Mouse (Mus musculus): ENCODE data around the gene Lemd2. TPM values are rescaled to one million over a fixed set of nuclear protein-coding genes. Genes with fewer than 3 reads are reported as not detected.
"Not testable (repeated sequence)": the region's sequence is repeated elsewhere in the genome, so short reads cannot be mapped to it uniquely, and the experiment has no call there.

The Lemd2 gene
- total RNA-seq (2015) (12.1 and 13.0 TPM in 2 replicates), total RNA-seq (2017) (21.4 and 21.8 TPM in 2 replicates)

DNA sequence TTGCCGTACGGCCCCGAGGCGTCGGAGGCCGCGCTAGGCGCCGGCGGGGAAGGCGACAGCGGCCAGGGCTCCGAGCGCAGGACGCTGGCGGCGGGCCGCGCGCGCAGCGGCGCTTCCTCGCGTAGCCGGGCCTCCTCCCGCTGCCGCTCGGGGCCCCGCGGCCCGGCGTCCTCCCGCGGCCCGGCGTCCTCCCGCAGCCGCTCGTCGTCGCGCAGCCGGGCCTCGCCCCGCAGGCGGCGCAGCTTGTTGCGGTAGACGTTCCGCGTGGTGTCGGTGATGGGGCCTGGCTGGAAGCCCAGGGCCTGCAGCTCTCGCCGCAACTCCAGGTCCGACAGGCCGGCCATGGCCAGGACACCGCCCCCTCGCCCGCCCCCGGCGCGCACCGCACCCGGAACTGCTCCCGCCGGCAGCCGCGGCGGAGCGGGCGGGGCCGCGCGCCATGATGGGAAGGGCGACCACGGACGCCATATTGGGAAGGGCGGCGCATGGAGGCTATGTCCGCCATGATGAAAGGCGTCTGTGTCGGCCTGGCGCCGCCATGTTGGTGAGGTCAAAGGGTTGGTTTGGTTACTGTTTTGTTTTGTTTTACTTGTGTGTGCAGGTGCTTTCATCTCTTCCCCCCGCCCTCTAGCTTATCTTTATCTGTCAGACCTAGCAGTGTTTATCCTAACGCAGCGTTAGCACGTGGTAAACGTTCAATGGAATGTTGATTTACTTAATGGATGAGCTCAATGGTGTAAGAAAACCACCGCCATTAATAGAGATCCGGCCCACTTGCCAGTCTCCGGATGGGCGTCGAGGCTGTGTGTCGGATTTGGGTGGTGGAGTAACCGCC, at the start of gene Lemd2:
TSS of gene Lemd2 (minus strand) at position 395 of the 835 bp plus-strand sequence.
- peak; percentile 81 for ATAC-seq (replicated peaks; ENCODE audit: poor library complexity)

DNA sequence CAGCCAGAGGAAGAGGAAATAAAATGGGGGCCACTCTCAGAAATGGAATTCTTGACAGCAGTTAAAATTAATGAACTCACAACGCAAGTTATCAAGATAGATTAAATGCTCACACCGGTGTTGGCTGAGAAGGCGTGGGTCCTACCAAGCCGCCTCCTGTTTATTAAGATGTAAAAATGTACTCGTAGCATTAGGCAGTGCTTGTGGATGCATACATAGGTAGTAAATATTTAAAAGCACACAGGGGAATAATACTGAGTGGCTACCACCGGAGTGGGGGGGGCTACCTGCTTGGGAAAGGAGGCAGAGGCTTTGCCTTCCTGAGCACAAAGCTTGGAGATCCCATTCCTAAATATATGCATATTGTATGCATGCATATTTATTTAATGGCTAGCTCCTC, 46.9 kb upstream of the Lemd2 start:
- ATAC-seq (replicated peaks; ENCODE audit: poor library complexity), result no peak

DNA sequence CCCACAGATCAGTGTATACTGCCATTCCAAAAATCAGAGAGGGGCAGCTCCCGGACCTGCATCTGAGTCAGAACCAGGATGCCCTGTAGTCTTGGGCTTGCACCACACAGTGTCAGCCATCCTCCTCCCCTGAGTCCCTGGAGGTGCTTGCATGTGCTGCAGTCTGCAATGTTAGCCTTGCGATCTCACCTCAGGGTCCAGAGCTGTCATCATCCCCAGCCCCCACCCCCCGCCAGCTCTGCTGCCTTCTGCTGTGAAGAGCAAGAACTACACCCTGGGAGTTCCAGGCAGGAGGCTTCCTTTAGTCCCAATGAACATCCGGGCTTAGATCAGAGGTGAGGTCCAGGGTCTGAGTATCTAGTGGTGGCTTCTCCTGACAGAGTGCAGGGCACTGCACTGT, 46.2 kb upstream of the Lemd2 start:
- no peak for ATAC-seq (replicated peaks; ENCODE audit: poor library complexity)

DNA sequence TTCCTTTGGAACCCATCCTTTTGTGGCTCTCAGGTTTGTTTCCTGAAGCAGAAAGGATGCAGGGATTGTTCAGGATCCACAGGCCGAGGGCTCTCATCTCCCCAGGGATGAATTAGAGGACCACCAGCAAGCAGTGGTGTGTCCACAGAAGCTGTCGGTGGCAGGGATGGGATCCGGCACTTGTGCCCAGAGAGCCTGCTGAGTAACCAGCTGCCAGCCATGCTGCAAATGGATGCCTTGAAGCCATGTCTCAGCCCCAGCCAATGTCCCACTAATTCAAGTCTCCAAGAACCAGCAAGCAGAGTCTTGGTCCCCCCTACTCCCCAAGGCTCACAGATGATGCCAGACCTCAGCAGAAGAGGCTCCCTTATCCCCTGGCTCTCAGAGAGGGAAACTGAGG, 44.8 kb upstream of the Lemd2 start:
- ATAC-seq (replicated peaks; ENCODE audit: poor library complexity), result no peak

DNA sequence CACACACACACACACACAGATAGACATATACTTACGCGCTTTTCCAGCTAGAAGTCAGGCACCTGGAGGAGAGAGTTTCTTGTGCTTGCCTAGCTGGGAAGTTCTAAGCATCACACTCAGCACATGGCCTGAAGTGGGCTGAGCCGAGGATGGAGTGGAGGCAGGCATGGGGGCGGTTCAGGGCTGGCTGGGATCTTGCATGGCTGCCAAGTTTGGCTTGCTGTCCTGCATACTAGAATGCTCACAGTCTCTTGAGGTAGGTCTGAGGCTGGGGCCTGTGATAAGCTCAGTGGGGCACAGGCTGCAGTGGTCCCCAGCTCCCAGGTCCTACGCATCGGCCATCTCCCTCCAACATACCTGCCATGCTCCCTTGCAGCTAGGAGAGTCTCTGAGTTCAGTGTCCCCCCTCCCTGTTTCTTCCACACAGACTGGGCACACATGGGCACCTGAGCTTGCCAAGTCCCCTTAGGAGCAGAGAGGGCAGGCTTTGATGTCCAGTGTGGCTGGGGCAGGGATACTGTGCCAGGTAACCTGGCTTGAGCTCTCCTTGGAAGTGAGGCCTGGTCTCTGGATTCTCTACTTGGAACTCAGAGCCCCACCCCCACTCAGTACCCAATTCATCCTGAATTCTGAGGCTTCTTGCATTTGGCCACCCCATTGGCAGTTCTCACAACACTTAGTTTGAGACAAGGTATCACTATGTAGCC, 43.6 kb upstream of the Lemd2 start:
- no peak for ATAC-seq (replicated peaks; ENCODE audit: poor library complexity)

DNA sequence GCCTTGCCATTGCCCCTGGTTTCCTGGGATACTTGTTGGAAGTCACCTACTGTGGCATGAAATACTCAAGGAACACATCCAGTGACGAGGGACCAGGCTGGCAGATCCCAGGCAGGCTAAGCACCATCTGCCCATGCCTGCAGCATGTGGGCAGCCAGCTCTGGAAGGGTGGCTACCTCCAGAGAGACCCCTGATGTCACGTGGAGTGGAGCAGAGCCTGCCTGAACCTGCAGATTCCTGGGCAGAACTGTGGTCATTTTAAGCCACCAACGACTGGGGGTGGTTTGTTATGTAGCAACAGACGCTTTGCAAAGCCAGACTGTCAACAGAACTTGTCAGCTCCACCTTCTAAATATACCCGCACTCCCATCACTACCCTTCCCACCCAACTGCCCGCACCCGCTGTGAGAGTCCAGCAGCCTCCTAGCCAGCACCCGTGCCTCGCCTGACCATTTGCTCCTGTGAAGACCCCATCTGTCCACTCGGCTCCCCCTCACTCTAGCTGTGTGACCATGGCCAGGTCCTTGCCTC, 41.6 kb upstream of the Lemd2 start:
- no peak for ATAC-seq (replicated peaks; ENCODE audit: poor library complexity)

DNA sequence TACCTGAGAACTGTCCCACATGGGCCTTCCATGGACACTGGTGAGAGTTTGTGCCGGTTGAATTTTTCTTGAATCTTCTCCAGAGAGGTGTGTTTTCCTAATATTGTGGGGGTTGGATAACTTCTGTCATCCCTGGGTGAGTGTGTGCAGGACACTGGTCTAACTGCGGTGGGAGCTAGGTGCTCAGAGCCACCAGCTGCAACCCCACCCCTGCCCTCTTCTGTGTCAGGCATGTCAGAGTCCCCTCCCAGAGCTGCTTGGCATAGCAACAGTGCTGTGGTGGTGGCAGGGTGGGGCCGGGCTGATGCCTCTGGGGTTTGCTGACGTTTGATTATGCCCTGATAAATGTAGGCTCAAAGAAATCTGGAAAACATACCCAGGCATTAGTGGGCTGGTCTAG, 40.6 kb upstream of the Lemd2 start:
- no peak for ATAC-seq (replicated peaks; ENCODE audit: poor library complexity)

DNA sequence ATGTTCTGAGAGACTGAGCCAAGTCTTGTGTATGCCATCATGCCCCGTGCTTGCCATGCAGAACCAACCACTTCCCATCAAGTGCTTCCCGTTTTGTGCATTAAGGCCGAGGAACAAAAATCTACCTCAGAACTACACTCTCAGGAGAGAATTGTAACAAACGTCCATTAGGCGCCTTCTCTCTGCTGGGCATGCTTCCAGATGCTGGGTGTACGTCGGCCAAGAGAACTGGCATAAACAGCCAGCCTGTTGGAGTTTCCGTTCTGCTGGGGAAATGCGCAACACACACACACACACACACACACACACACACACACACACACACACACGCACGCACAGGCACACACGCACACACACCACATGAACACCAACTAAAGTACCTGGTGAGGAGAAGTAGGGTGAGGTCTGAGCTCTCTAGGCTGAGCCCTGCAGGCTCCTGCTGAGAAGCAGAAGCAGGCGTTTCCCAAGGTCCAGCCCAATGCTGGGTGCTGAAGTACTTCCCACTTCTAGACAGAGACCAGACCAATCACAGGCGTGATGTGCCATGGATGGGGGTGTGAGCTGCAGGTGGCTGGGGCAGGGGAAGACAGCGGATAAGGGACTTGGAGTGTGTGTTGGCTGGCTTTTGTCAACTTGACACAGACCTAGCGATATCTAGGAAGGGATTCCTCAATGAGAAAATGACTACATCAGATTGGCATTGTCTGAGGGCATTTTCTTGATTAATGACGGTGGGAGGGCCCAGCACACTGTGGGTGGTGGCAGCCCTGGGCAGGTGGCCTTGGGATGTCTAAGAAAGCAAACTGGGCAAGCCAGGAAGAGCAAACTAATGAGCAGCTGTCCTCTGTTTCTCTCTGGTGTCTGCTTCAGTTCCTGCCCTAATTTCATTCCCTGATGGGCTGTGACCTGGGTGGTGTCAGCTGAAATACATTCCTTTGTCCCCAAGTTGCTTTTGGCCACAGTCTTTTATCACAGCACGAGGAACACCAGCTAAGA, 38.2 kb upstream of the Lemd2 start:
- peak; percentile 90 for ATAC-seq (replicated peaks; ENCODE audit: poor library complexity)

DNA sequence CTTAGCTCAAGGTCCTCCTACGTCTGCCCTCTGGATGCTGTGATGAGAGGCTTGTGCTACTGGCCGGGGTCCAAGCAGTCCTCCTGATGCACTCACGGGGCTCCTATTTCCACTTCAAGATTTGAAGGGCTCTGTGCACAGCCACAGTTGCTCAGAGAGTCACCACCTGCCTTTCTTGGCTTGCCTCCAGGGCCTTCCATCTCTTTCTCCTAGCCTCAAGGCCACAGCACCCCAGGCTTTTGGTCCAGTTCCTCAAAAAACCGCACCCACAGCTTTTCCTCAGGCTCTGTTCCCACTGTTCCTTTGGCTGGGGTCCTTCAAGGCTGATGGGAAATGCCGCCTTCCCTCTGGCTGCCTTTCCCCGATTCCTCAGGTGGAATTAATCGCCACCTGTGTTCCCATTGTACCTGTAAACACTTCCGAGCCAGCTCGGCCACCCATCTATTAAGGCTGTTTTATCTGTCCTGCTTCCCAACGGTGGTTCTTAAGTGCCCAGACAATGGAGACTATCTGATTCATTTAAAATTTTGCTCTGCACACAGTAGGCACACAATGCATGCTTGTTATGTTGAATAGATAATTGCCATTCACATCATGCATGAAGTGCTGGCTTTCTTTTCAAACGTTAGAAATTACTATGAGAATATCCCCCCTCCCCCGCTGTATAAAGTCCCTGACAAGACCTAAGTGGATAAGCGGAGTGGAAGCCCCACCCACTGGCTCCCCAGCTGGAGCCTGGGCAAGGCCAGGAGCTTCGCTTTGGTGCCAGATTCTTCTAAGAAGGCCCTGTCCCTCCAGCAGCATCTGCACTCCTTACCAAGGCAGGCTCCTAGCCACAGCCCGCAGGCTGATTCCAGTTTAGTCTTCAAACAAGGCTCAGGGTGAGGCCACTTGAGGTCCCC, 36.5 kb upstream of the Lemd2 start:
- ATAC-seq (replicated peaks; ENCODE audit: poor library complexity), result no peak

DNA sequence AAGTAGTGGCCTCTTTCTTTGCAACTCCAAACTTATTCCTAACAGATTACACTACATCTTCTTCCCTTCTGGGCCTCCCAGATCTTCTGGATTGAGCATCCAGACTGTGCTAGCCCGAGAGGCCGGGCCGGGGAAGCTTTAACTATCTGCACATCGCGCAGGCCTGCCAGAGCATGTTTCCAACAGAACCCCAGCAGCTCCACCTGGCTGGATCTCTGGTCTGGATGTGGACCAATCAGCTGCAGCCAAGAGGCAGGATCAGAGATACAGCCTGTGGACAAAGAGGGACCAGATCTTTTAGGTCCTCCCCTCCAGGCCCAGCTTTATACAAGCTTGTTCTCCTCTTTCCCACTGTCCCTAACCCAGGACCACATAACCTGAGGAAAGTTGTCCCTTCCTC, 35.7 kb upstream of the Lemd2 start:
- ATAC-seq (replicated peaks; ENCODE audit: poor library complexity), result no peak

DNA sequence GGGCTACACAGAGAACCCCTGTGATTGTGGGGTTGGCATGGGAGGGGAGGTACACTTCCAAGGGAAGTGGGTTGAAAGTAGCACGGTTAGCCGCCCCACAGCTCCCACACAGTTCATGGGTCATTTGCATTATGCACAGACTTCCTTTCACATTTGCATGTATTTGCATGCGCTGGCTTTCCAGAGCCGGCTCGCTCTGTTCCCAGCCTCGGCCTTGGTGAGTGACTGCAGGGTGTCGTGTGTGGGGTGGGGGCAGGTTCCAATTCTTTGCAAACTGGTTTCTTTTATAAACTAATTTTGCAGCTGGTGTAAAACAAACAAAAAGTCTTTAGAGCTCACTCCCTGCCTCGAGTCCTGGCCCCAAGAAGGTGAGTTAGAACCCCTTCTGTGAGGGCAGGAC, 34.4 kb upstream of the Lemd2 start:
- no peak for ATAC-seq (replicated peaks; ENCODE audit: poor library complexity)

DNA sequence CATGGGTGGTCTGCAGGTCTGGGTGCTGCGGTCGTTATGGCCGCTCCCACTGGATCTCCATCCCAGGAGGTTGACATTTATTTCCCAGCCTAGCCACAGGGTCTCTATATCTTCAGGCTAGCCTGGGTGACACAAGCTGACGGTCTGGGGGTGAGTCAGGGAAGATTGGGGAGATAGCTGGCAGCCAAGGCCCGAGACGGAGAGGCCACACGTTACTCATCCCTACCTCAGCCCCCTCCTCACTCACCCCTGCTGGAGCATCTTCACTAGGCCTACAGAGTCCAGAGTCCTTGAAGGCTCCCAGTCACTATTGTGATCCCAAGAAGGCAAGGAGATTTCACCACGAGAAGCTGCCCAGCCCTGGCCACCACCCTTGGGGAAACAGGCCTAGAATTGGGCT, 33.5 kb upstream of the Lemd2 start:
- ATAC-seq (replicated peaks; ENCODE audit: poor library complexity), result no peak

DNA sequence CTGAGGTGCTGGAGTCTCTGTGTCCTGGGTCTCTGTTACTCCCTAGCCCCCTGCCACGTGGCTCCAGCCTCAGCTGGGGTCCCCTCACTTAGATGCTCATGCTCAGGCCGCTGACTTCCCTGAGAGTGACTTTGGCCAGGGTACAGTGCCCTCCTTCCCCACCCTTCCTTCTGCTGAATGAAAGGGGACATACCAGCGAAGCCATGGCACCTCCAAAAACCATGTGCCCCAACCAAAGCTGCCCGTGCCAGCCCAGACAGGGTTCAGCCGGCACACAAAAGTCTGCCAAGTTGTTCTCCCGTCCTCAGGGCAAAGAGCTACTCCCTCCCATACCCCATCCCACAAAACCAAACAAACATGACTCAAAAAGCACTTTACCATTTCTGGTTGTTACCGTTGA, 29.0 kb upstream of the Lemd2 start:
- no peak for ATAC-seq (replicated peaks; ENCODE audit: poor library complexity)

DNA sequence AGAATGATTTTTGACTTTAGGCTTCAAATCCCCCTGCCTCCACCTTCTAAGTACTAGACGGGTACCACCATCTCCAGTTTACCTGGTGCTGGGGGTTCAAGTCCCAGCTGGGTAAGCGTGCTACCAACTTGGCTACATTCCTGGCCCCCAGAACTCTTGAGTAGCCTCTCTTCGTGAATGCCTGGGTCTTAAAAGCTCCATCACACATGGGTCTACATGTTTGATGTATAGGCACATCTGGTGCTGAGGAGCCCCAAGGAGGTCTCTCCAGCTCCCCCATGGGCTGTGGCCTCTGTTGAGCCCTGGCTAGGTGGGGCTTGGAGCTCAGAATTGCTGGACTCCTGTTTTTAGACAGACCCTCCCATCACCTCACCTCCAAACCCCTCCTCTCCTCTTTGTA, 27.9 kb upstream of the Lemd2 start:
- no peak for ATAC-seq (replicated peaks; ENCODE audit: poor library complexity)

DNA sequence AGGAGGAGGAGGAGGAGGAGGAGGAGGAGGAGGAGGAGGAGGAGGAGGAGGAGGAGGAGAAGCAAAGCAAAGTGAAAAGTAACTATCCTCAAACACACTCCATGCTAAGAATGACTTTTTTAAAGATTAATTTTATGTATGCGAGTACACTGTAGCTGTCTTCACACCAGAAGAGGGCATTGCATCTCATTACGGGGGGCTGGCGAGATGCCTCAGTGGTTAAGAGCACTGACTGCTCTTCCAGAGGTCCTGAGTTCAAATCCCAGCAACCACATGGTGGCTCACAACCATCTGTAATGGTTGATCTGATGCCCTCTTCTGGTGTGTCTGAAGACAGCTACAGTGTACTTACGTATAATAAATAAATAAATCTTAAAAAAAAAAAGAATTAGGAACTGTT, 27.3 kb upstream of the Lemd2 start:
- not testable (repeated sequence) for ATAC-seq (replicated peaks; ENCODE audit: poor library complexity)

DNA sequence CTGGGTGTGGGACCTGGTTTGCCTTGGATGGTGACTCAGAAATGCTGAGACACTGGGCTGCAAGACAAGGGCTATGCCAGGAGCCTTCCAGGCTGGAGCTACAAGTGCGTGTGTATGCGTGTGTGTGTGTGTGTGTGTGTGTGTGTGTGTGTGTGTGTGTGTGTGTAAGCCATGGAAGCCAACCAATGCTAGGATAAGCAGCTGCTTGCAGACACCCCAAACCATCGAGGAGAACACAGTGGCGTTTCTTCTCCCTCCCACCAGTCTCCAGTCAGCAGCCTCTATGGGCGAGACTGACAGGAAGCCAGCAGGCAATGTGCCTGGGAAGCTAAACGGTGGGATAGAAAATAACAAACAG, 26.9 kb upstream of the Lemd2 start:
- ATAC-seq (replicated peaks; ENCODE audit: poor library complexity), result no peak

DNA sequence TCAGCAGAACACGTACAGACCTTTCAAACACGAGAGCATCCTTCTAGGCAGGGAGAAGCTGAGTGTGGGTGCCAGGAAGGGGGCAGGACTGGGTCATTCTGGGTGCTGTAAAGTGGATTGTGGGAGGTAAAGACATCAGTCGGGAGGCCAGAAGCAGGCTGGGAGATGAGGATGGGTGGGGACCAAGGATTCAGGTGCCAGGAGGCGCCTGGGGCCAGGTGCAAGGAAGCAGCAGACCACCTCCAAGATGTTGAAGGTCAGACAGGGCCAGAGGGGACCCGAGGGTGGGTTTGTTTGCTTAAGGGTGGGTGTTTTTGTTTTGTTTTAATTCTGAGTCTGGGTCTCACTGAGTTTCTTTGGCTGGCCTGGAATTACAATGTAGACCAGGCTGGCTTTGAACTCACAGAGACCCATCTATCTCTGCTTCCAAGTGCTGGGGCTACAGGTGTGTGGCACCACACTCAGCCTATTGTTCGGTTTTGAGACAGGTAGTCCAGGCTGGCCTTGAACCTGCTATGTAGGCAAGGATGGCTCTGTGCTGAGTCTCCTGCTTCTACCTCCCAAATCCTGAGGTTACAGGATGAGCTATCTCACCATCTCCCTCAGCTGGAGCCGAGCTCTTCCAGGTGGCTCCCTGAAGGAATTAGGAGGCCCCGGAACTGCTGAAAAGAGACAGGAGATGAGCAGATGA, 26.3 kb upstream of the Lemd2 start:
- ATAC-seq (replicated peaks; ENCODE audit: poor library complexity), result no peak

DNA sequence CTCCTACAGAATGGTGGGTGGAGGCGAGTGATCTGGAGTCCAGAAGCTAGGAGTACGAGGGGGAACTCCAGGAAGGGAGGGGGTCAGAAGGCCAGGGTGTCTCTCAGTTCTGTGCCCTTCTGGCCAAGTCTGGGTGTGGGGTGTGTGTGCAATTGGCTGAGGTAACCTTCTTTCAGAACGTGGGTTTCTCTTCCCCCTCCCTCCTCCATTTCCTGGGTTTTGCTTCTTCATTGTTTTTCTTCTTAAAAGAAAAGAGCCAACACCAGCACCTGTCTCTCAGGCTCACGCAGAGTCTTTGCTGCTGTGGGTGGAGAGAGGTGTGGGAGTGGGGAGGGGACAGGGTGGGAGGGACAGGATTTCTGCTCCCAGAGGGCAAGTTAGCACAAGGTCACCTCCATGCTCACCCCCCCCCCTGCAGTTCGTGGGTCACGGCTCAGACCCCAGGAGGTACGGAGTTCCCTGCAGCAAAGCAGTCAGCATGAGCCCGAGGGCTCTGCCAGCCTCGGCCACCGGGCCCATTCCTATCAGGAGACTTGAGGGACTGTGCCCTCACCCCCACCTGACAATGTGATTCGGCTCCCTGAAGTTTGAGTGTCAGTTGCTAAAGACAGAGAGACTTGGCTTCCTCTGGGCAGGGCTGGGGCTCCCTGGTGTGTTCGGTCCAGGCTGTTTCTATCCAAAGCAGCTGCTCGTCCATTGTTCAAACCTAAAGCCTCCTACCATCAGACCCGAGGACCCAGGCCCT, 25.6 kb upstream of the Lemd2 start:
- no peak for ATAC-seq (replicated peaks; ENCODE audit: poor library complexity)

All from megakaryocyte progenitor cell, adult 5-6 weeks (primary cell).